Mouse (Mus musculus): Measurements from ENCODE around the gene Zbtb2. TPM values are rescaled to one million over a fixed set of nuclear protein-coding genes. Genes with fewer than 3 reads are reported as not detected.

The Zbtb2 gene
- 35.4 TPM for total RNA-seq (2023)

DNA sequence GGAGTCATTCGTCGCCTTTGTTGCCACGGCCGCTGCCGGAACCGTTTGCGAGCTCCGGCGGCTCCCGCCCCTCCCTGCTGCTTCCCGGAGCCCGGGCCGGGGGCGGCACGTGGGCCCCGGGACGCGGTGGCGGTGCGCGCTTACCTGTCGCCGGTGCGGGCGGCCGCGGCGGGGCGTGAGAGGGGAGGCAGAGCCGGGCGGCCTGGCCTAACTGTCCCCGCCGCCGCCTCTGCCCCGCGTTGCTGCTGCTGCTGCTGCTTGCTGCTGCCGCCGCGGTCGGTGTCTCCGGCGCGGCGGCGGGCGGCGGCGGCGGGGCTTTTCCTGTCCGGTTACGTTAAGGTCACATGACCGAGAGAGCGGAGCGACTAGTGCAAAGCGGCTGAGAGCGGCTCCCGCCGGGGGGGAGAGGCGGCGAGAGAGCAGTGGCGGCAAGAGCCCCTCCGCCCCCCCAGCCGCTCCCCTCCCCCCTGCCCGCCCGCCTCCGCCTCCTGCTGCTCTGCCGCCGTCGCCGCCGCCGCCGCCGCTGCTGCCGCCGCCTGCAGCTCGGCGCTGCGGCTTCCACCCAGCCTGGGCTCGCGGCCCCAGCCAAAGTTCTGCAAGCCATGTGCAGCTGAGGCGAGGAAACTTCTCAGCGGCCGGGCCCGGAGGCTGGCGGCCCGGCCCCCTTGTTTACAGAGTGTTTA lies at the start of gene Zbtb2:
TSS of gene Zbtb2 (minus strand) at position 408 of the 683 bp plus-strand sequence.

GRCm38 (mm10) chr10:4432123-4432931 lies 44.4 kb upstream of the Zbtb2 start, which contains the start of the genes Rmnd1 and Armt1:
Gene Rmnd1, minus strand, starts transcription at chr10:4432388.
Gene Armt1, plus strand, starts transcription at chr10:4432467.

Other genes with a start within 250 kb of the Zbtb2 start
- gene Akap12, start 121.7 kb downstream of the Zbtb2 start, total RNA-seq (2023) = 2.4 TPM
- gene Rmnd1, start 44.3 kb upstream of the Zbtb2 start, total RNA-seq (2023) = 39.9 TPM
- 21.6 TPM for gene Armt1, start 44.4 kb upstream of the Zbtb2 start, total RNA-seq (2023)
- gene Ccdc170, start 94.4 kb upstream of the Zbtb2 start, total RNA-seq (2023) = 1.5 TPM
- gene Esr1, start 223.5 kb upstream of the Zbtb2 start, total RNA-seq (2023) = 3.0 TPM

Measured in CD4-positive naive resting alpha-beta T cell, adult 57 days (primary cell).